Mouse (Mus musculus) CD8-positive naive resting alpha-beta T cell, adult 2 months (primary cell): Measurements from ENCODE around the gene Tbl2.

ENCODE experiments used
- DNase-seq, 2 experiments: peaks; one replicate each; pipeline ENCODE4 v3.0.0; 2022; ENCODE audit warnings: low read depth in 2 of 2, low spot score in 2 of 2

Gene Tbl2

GRCm38 (mm10) chr5:135185596-135185995 lies 36.1 kb downstream of the Tbl2 start:
- DNase-seq, result peak in 1 of 2 experiments; percentile 33

DNA sequence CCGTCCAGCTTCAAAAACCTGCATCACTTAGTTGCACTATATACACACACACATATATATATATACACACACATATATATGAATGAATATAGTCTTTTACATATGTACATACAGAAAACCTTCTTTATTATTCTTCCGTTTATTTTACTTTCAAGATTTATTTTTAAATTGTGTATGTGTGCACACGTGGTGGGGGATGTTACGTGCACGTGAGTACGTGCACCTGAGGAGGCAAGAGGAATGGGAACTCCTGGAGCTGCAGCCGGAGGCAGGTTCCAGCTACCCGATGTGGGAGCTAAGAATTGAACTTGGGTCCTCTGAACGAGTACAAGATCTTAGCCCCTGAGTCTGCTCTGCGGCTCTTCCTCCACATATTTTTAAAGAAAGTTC lies 36.8 kb downstream of the Tbl2 start:
- DNase-seq, result no peak

- peak; percentile 95 to 96 for DNase-seq
Measured at GRCm38 (mm10) chr5:135186621-135187348, 37.3 kb downstream of the Tbl2 start, which contains the start of gene Baz1b. TSS of gene Baz1b (plus strand) at chr5:135187264.

DNA sequence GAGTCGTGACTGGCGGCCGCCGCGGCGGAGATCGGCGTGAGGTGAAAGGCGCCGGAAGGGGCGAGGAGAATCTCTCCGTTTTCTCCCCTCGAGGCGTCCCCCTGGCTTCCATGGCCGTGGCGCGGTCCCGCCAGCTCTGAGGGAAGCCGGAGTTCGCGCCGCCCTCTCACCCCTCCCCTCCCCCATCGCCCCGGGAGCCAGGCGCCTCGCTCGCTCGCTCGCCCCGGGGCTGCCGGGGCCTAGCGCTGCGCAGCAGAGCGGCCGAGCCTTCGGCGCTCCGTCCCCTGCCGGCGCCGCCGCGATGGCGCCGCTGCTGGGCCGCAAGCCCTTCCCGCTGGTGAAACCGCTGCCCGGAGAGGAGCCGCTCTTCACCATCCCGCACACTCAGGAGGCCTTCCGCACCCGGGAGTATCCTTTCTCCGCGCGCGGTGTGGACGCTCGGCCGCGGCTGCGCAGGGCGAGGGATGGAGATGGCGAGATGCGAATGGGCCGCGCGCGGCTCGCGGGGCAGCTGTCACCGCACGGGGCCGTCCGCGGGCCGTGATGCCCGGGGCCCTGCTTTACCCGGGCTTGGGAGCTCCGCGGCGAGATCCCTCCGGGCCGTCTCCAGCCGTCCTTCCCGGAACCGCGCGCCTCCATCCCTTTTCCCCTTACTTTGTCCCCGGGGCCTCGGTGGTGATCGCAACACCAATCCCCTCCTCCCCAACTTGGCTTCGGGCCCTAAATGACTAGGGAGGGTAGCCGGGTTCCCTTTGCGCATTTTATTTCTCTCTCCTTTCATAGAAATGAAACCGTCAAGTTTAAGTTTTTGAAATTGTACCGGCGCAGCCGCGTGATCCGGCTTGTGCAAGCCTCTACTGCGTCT lies 38.1 kb downstream of the Tbl2 start:
- DNase-seq, result no peak

GRCm38 (mm10) chr5:135188214-135188554 lies 38.7 kb downstream of the Tbl2 start:
- DNase-seq, result no peak

DNA sequence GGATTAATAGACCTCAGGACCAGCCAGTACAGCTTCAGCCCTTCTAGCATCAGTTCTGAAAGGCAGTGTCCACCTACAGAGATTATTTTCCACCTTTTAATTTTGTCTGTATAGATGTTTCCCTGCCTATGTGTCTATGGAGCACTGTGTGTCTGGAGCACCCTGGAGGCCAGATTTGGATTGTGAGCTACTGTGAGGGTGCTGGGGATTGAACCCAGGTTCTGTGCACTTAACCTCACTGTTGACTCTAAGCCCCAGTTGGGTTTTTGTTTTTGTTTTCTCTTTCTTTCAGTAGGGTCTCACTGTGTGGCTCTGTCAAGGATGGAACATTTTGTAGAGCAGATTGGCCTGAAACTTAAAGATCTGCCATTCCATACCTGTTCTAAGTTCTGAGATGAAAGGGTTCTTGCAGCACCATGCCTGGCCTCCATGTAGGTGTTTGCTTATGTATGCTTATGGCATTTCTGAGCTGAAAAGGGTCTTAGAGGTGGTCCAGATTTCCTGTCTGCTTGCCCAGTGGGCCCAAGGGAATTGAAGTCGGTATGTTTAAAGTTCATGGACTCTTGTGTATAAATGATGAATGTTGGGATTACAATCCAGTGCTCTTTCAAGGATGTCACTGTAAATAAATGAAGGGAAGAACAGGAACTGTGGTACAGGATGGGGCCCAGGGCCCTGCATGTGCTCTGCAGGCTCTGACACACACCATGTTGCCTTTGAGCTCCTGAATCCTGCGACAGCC lies 40.0 kb downstream of the Tbl2 start:
- no peak for DNase-seq

GRCm38 (mm10) chr5:135191620-135192019 lies 42.2 kb downstream of the Tbl2 start:
- DNase-seq, result peak; percentile 75 to 85

GRCm38 (mm10) chr5:135192431-135192830 lies 43.0 kb downstream of the Tbl2 start:
- no peak for DNase-seq

GRCm38 (mm10) chr5:135196367-135196766 lies 46.9 kb downstream of the Tbl2 start:
- DNase-seq, result no peak

DNA sequence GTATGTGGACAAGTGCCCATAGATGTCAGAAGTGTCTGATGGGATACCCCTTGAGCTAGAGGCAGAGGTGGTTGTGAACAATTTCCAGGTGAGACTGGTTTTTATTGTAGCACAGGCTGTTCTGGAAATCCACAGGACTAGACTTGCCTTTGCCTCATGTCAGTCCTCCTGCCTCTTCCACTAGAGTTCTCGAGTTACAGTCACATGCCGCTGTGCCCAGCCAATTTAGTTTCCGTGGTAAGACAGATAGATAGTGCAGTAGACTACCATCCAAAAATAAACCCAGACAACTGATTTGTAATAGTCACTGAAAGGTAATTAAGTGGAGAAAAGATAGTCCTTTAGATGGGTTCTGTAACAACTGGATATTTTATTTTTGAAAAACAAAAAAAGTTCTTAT lies 53.3 kb downstream of the Tbl2 start:
- no peak for DNase-seq

- peak in 1 of 2 experiments; percentile 11 for DNase-seq
Measured at GRCm38 (mm10) chr5:135208197-135208596, 58.7 kb downstream of the Tbl2 start.
